Mouse (Mus musculus) kidney, embryonic 14.5 days (tissue): ENCODE results near the gene Lpcat3. TPM values are rescaled to one million over a fixed set of nuclear protein-coding genes. Genes with fewer than 3 reads are reported as not detected.

Experiments
- ATAC-seq: fragments of 200-750 bp; cut with Nextera tagmentation; 2 replicates; pipeline ENCODE4 v1.8.0; 2017; ENCODE audit warnings: moderate number of reproducible peaks, mild to moderate bottlenecking, moderate TSS enrichment, moderate library complexity; ENCODE audit not compliant: low FRiP score, low TSS enrichment
- H3K27ac ChIP-seq: fragments of 300-500 bp; sonication (generic); 2 replicates; pipeline ENCODE4 v1.5.1; 2014; ENCODE audit warnings: low read depth, mild to moderate bottlenecking, low read length, moderate library complexity, mixed read lengths
- H3K27me3 ChIP-seq: fragments of 300-500 bp; sonication (generic); 2 replicates; pipeline ENCODE4 v1.6.1; 2014; ENCODE audit warnings: mild to moderate bottlenecking, low read length; ENCODE audit not compliant: control insufficient read depth, insufficient read depth
- H3K36me3 ChIP-seq: fragments of 300-500 bp; sonication (generic); 2 replicates; pipeline ENCODE4 v1.6.1; 2014; ENCODE audit warnings: low read length, mixed read lengths; ENCODE audit not compliant: control insufficient read depth, insufficient read depth
- H3K4me1 ChIP-seq: fragments of 300-500 bp; sonication (generic); 2 replicates; pipeline ENCODE4 v1.6.1; 2014; ENCODE audit warnings: low read length, mixed read lengths; ENCODE audit not compliant: control insufficient read depth, insufficient read depth
- H3K4me2 ChIP-seq: fragments of 300-500 bp; sonication (generic); replicated peaks from 2 replicates; pipeline ENCODE4 v1.6.1; 2014; ENCODE audit warnings: low read depth, mild to moderate bottlenecking, low read length
- H3K4me3 ChIP-seq: fragments of 300-500 bp; sonication (generic); 2 replicates; pipeline ENCODE4 v1.5.1; 2014; ENCODE audit warnings: mild to moderate bottlenecking, low read length
- H3K9ac ChIP-seq: fragments of 300-500 bp; sonication (generic); 2 replicates; pipeline ENCODE4 v1.6.1; 2014; ENCODE audit warnings: low read depth, mild to moderate bottlenecking, low read length, moderate library complexity
- H3K9me3 ChIP-seq: fragments of 300-500 bp; sonication (generic); 2 replicates; pipeline ENCODE4 v1.6.1; 2016; ENCODE audit warnings: low read length; ENCODE audit not compliant: control insufficient read depth
- WGBS: fragments of 180-500 bp; shearing (Covaris S2); extraction: QIAGEN DNeasy Blood & Tissue Kit; methylation state at CpG from one replicate; pipeline ENCODE4 v1.1.7; 2014; 5-methylcytosine and 5-hydroxymethylcytosine counted together
- polyA plus RNA-seq: library from polyadenylated mRNA; unstranded; fragments of >200 nt; fragmentation: Nextera tagmentation; extraction: Ambion mirVana; gene quantifications from 2 replicates; pipeline ENCODE4 v1.2.1, GENCODE M21; 2014

Gene Lpcat3
- polyA plus RNA-seq, 1 experiment from 2014 or later = 67.3 TPM

- 92% methylated on average over 6 of the region's 6 CpGs for WGBS
- no peaks in the 10 kb centered on the region for H3K36me3 ChIP-seq
- H3K27ac ChIP-seq = no peak overlapping the region
- H3K4me1 ChIP-seq = no peaks in the 10 kb centered on the region
- ATAC-seq = no peak
- no peaks in the 10 kb centered on the region for H3K9me3 ChIP-seq
- H3K4me2 ChIP-seq = no peak overlapping the region
- H3K9ac ChIP-seq = no peak overlapping the region
- H3K4me3 ChIP-seq = no peak overlapping the region
- H3K27me3 ChIP-seq = no peaks in the 10 kb centered on the region
Measured at GRCm38 (mm10) chr6:124722876-124723473, 60.1 kb downstream of the Lpcat3 start.

GRCm38 (mm10) chr6:124723541-124723940, 60.7 kb downstream of the Lpcat3 start:
- Histone ChIP-seq H3K27me3 (no peaks in the 10 kb centered on the region), H3K4me1 (no peaks in the 10 kb centered on the region), H3K36me3 (no peaks in the 10 kb centered on the region), H3K9ac (no peak overlapping the region), H3K9me3 (no peaks in the 10 kb centered on the region), H3K4me3 (no peak overlapping the region), H3K27ac (no peak overlapping the region), H3K4me2 (no peak overlapping the region)
- 79% methylated on average over 8 of the region's 8 CpGs for WGBS
- no peak for ATAC-seq

GRCm38 (mm10) chr6:124724472-124724871, 61.6 kb downstream of the Lpcat3 start:
- Histone ChIP-seq H3K27ac (no peak overlapping the region), H3K4me2 (no peak overlapping the region), H3K4me3 (no peak overlapping the region), H3K9ac (no peak overlapping the region), H3K4me1 (no peaks in the 10 kb centered on the region), H3K36me3 (no peaks in the 10 kb centered on the region), H3K27me3 (no peaks in the 10 kb centered on the region), H3K9me3 (no peaks in the 10 kb centered on the region)
- no peak for ATAC-seq
- 90% methylated on average over 10 of the region's 10 CpGs for WGBS

GRCm38 (mm10) chr6:124728621-124729020, 65.8 kb downstream of the Lpcat3 start:
- ATAC-seq = 0 out of 2 replicates have a peak, but pooled peaks have one; percentile 20
- Histone ChIP-seq H3K36me3 (no peaks in the 10 kb centered on the region), H3K9me3 (no peaks in the 10 kb centered on the region), H3K27me3 (no peaks in the 10 kb centered on the region), H3K4me3 (no peak overlapping the region), H3K4me2 (no peak overlapping the region), H3K4me1 (0 out of 2 replicates have a peak, but pooled peaks cover 7% of the 10 kb centered on the region), H3K27ac (no peak overlapping the region), H3K9ac (no peak overlapping the region)
- 90% methylated on average over 10 of the region's 10 CpGs for WGBS

- Histone ChIP-seq H3K4me2 (no peak overlapping the region), H3K27me3 (no peaks in the 10 kb centered on the region), H3K4me3 (no peak overlapping the region), H3K9me3 (no peaks in the 10 kb centered on the region), H3K36me3 (no peaks in the 10 kb centered on the region), H3K4me1 (0 out of 2 replicates have a peak, but pooled peaks cover 7% of the 10 kb centered on the region), H3K27ac (no peak overlapping the region), H3K9ac (no peak overlapping the region)
- ATAC-seq = no peak
- WGBS = 86% methylated on average over 8 of the region's 8 CpGs
Measured at GRCm38 (mm10) chr6:124729850-124730705, 67.3 kb downstream of the Lpcat3 start.

GRCm38 (mm10) chr6:124731038-124731437, 68.2 kb downstream of the Lpcat3 start:
- no peaks in the 10 kb centered on the region for H3K36me3 ChIP-seq
- no peak overlapping the region for H3K4me3 ChIP-seq
- H3K4me2 ChIP-seq = no peak overlapping the region
- H3K27me3 ChIP-seq = no peaks in the 10 kb centered on the region
- no peak for ATAC-seq
- WGBS = 88% methylated on average over 7 of the region's 7 CpGs
- H3K9me3 ChIP-seq = no peaks in the 10 kb centered on the region
- H3K4me1 ChIP-seq = 0 out of 2 replicates have a peak, but pooled peaks cover 7% of the 10 kb centered on the region
- no peak overlapping the region for H3K9ac ChIP-seq
- no peak overlapping the region for H3K27ac ChIP-seq

GRCm38 (mm10) chr6:124732476-124733370, 69.9 kb downstream of the Lpcat3 start:
- H3K4me3 ChIP-seq = peak overlapping the region; percentile 9; the same call in 1 of the 2 replicates
- H3K27ac ChIP-seq = no peak overlapping the region
- WGBS = 41% methylated on average over 19 of the region's 19 CpGs

GRCm38 (mm10) chr6:124734417-124734816, 71.6 kb downstream of the Lpcat3 start:
- Histone ChIP-seq H3K27ac (no peak overlapping the region), H3K9me3 (no peaks in the 10 kb centered on the region), H3K27me3 (no peaks in the 10 kb centered on the region), H3K4me1 (peaks cover 23% of the 10 kb centered on the region), H3K9ac (no peak overlapping the region), H3K36me3 (peaks cover 3% of the 10 kb centered on the region; the same call in 1 of the 2 replicates), H3K4me2 (no peak overlapping the region), H3K4me3 (no peak overlapping the region)
- WGBS = 89% methylated on average over 3 of the region's 3 CpGs
- no peak for ATAC-seq

More at GRCm38 (mm10) chr6:124732476-124733370, 69.9 kb downstream of the Lpcat3 start:
- H3K9me3 ChIP-seq = no peaks in the 10 kb centered on the region
- H3K9ac ChIP-seq = no peak overlapping the region; the same call in 1 of the 2 replicates
- peak; percentile 36; the same call in 1 of the 2 replicates for ATAC-seq
- 0 out of 2 replicates have a peak overlapping the region, but pooled peaks have one; percentile 8 for H3K4me2 ChIP-seq
- H3K27me3 ChIP-seq = no peaks in the 10 kb centered on the region
- 0 out of 2 replicates have a peak, but pooled peaks cover 7% of the 10 kb centered on the region for H3K4me1 ChIP-seq
- no peaks in the 10 kb centered on the region for H3K36me3 ChIP-seq
